Mouse (Mus musculus) left cerebral cortex, adult 2 months (tissue): ENCODE data around the gene Ncoa4. TPM values are rescaled to one million over a fixed set of nuclear protein-coding genes. Genes with fewer than 3 reads are reported as not detected.
"Not testable (repeated sequence)": the region's sequence is repeated elsewhere in the genome, so short reads cannot be mapped to it uniquely, and the experiment has no call there.

Experiments used
- DNase-seq, 2 experiments: peaks; one replicate each; pipeline ENCODE4 v3.0.0; 2021 to 2022; ENCODE audit warnings: low spot score in 2 of 2, mixed read lengths in 1 of 2; ENCODE audit errors: extremely low spot score in 1 of 2
- H3K27ac ChIP-seq: fragments of 200-600 bp; 2 replicates; pipeline ENCODE4 v1.8.1; 2022
- H3K4me3 ChIP-seq: fragments of 200-600 bp; 2 replicates; pipeline ENCODE4 v1.8.1; 2022
- CTCF ChIP-seq: fragments of 200-600 bp; IDR thresholded peaks from 2 replicates; pipeline ENCODE4 v1.8.1; 2022; ENCODE audit warnings: antibody characterized with exemption, mild to moderate bottlenecking, moderate library complexity
- intact Hi-C: fragments of 180-260 bp; cut with DNase I; formaldehyde crosslinking; loops from one replicate; pipeline ENCODE4 v1.15.1; 2025
- long read RNA-seq, 2 experiments: library from polyadenylated mRNA; stranded (forward); transcript quantifications; one replicate each; pipeline ENCODE4 v2.0.0; 2021; ENCODE audit warnings: borderline mapping rate in 2 of 2
- total RNA-seq, 2 experiments: library from RNA; stranded (reverse); gene quantifications; 2 replicates each; pipeline ENCODE4 v1.2.3; 2021

Ncoa4 gene
- total RNA-seq, result 10 to 100 TPM; 83.6 to 98.8 TPM
- long read RNA-seq, experiment 1, full-length matches to known transcripts, result 105 of 119 reads
- long read RNA-seq, experiment 1, partial matches to known transcripts, result 4 of 119 reads
- long read RNA-seq, experiment 1, other reads (novel, unspliced or antisense), result 10 of 119 reads
- long read RNA-seq, experiment 2, full-length matches to known transcripts, result 83 of 95 reads
- long read RNA-seq, experiment 2, partial matches to known transcripts, result 3 of 95 reads
- long read RNA-seq, experiment 2, other reads (novel, unspliced or antisense), result 9 of 95 reads

GRCm38 (mm10) chr14:32159690-32160246 is at the start of gene Ncoa4:
Gene Ncoa4, plus strand, starts transcription at chr14:32159865.
- peak; percentile 37 for TF ChIP-seq CTCF
- H3K4me3 ChIP-seq, result peak within 1 kb of the TSS; percentile 94
- DNase-seq, result peak; percentile 98
- peak within 1 kb of the TSS; percentile 92 for H3K27ac ChIP-seq
- intact Hi-C loops, result no loop called here

- DNase-seq, H3K27ac ChIP-seq, H3K4me3 ChIP-seq, intact Hi-C loops: not testable (repeated sequence)
Measured at GRCm38 (mm10) chr14:32112124-32112523, 47.5 kb upstream of the Ncoa4 start.

GRCm38 (mm10) chr14:32120940-32121919 is 38.4 kb upstream of the Ncoa4 start:
- intact Hi-C loops, result no loop called here
- no peak for DNase-seq
- no peak for TF ChIP-seq CTCF
- Histone ChIP-seq H3K27ac (no peak overlapping the region), H3K4me3 (no peak overlapping the region)

- intact Hi-C loops, result no loop called here
- DNase-seq, result no peak
- Histone ChIP-seq H3K27ac (no peak overlapping the region), H3K4me3 (no peak overlapping the region)
- TF ChIP-seq CTCF, result peak; percentile 49
Measured at GRCm38 (mm10) chr14:32121920-32122315, 37.7 kb upstream of the Ncoa4 start.

GRCm38 (mm10) chr14:32124261-32124660 is 35.4 kb upstream of the Ncoa4 start:
- no peak for DNase-seq
- intact Hi-C loops, result no loop called here
- Histone ChIP-seq H3K27ac (no peak overlapping the region), H3K4me3 (no peak overlapping the region)
- no peak for TF ChIP-seq CTCF

- H3K27ac ChIP-seq, intact Hi-C loops, H3K4me3 ChIP-seq, DNase-seq: not testable (repeated sequence)
Measured at GRCm38 (mm10) chr14:32125256-32125655, 34.4 kb upstream of the Ncoa4 start.

- DNase-seq, result no peak
- no peak overlapping the region for H3K4me3 ChIP-seq
- TF ChIP-seq CTCF, result no peak
- no peak overlapping the region for H3K27ac ChIP-seq
- intact Hi-C loops, result no loop called here
Measured at GRCm38 (mm10) chr14:32128409-32128808, 31.3 kb upstream of the Ncoa4 start.

- Histone ChIP-seq H3K4me3 (no peak overlapping the region), H3K27ac (no peak overlapping the region)
- no peak for DNase-seq
- intact Hi-C loops, result no loop called here
- no peak for TF ChIP-seq CTCF
Measured at GRCm38 (mm10) chr14:32131836-32132235, 27.8 kb upstream of the Ncoa4 start.

GRCm38 (mm10) chr14:32134293-32134692 is 25.4 kb upstream of the Ncoa4 start:
- no peak overlapping the region for H3K4me3 ChIP-seq
- TF ChIP-seq CTCF, result no peak
- intact Hi-C loops, result no loop called here
- no peak overlapping the region for H3K27ac ChIP-seq
- DNase-seq, result no peak

GRCm38 (mm10) chr14:32136467-32136866 is 23.2 kb upstream of the Ncoa4 start:
- H3K27ac ChIP-seq, intact Hi-C loops, DNase-seq, H3K4me3 ChIP-seq: not testable (repeated sequence)

GRCm38 (mm10) chr14:32140359-32140965 is 19.2 kb upstream of the Ncoa4 start:
- no peak overlapping the region for H3K4me3 ChIP-seq
- H3K27ac ChIP-seq, result no peak overlapping the region
- no peak for DNase-seq
- intact Hi-C loops, result no loop called here
- TF ChIP-seq CTCF, result no peak

- intact Hi-C loops, result no loop called here
- no peak for DNase-seq
- H3K27ac ChIP-seq, result no peak within 1 kb of the TSS
- TF ChIP-seq CTCF, result no peak
- no peak within 1 kb of the TSS for H3K4me3 ChIP-seq
Measured at GRCm38 (mm10) chr14:32141723-32142122, 17.9 kb upstream of the Ncoa4 start, which contains the start of gene Msmb. Gene Msmb, plus strand, starts transcription at chr14:32142023.
